Mouse (Mus musculus): ENCODE results near the gene Ankdd1a. TPM values are rescaled to one million over a fixed set of nuclear protein-coding genes. Genes with fewer than 3 reads are reported as not detected.

Ankdd1a gene
- polyA plus RNA-seq (2012; rRNA removed; ENCODE audit: low replicate concordance) = 0.65 and 0.81 TPM in 2 replicates

DNA sequence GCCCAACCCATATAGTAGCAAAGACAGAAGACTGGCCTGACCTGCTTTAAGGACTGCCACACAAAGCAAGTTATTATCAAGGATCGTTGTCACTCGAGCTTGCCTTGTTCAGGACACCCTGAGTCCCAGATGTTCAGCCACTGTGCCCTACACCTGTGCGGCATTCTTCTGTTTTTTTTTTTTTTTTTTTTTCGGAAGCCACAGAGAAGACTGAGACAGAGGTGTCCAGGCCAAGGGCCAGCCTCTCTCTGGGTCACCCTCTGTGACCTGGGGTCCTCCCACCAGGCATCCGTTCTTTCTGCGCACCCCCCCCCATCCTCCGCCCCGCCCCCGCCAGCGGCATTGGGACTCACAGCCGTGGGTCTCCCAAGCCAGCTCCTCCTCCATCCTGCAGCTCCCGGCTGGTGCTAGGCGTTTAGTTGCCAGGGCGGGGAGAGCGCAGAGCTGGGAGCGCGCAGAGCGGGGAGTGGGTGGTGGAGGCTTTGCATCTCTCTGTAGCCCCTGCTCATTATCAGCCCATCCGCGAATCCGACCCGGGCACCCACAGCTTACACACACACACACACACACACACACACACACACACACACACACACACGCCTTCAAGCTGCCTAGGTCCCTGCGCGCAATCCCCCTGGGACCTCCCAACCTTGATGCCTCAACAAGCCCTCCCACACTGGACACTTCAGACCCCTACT, at the start of gene Ankdd1a:
TSS of gene Ankdd1a (minus strand) at position 387 of the 698 bp plus-strand sequence.

GRCm38 (mm10) chr9:65460732-65461442, 59.1 kb downstream of the Ankdd1a start, which contains the start of gene Spg21:
TSS of gene Spg21 (plus strand) at chr9:65460947.

Other genes with a start within 250 kb of the Ankdd1a start
- 13.6 and 14.2 TPM in 2 replicates for gene Clpx, start 225.9 kb downstream of the Ankdd1a start, polyA plus RNA-seq (2012; rRNA removed; ENCODE audit: low replicate concordance)
- 9.5 and 16.5 TPM in 2 replicates for gene Pdcd7, start 174.1 kb downstream of the Ankdd1a start, polyA plus RNA-seq (2012; rRNA removed; ENCODE audit: low replicate concordance)
- gene Ubap1l, start 159.2 kb downstream of the Ankdd1a start, polyA plus RNA-seq (2012; rRNA removed; ENCODE audit: low replicate concordance) = 0.23 and 0.51 TPM in 2 replicates
- gene Kbtbd13, start 128.5 kb downstream of the Ankdd1a start, polyA plus RNA-seq (2012; rRNA removed; ENCODE audit: low replicate concordance) = 1.9 and 7.6 TPM in 2 replicates
- 53.4 and 69.3 TPM in 2 replicates for gene Rasl12, start 121.7 kb downstream of the Ankdd1a start, polyA plus RNA-seq (2012; rRNA removed; ENCODE audit: low replicate concordance)
- not detected in 2 replicates for gene Slc51b, start 97.2 kb downstream of the Ankdd1a start, polyA plus RNA-seq (2012; rRNA removed; ENCODE audit: low replicate concordance)
- gene Mtfmt, start 84.4 kb downstream of the Ankdd1a start, polyA plus RNA-seq (2012; rRNA removed; ENCODE audit: low replicate concordance) = 9.0 and 11.5 TPM in 2 replicates
- gene Spg21, start 59.2 kb downstream of the Ankdd1a start, polyA plus RNA-seq (2012; rRNA removed; ENCODE audit: low replicate concordance) = 28.0 and 46.4 TPM in 2 replicates
- 46.0 and 49.8 TPM in 2 replicates for gene Plekho2, start 59.8 kb upstream of the Ankdd1a start, polyA plus RNA-seq (2012; rRNA removed; ENCODE audit: low replicate concordance)
- 0.62 and 1.9 TPM in 2 replicates for gene Pif1, start 67.0 kb upstream of the Ankdd1a start, polyA plus RNA-seq (2012; rRNA removed; ENCODE audit: low replicate concordance)
- 63.4 and 76.0 TPM in 2 replicates for gene Rbpms2, start 109.5 kb upstream of the Ankdd1a start, polyA plus RNA-seq (2012; rRNA removed; ENCODE audit: low replicate concordance)
- gene Oaz2, start 147.8 kb upstream of the Ankdd1a start, polyA plus RNA-seq (2012; rRNA removed; ENCODE audit: low replicate concordance) = 106 and 119 TPM in 2 replicates